Mouse (Mus musculus) skeletal muscle tissue, adult 2 months (tissue): ENCODE results near the gene Ctsk.

Source experiments
- DNase-seq: peaks from one replicate; pipeline ENCODE4 v3.0.0-alpha.2; 2012; ENCODE audit warnings: low read depth, low spot score

The Ctsk gene

GRCm38 (mm10) chr3:95499024-95499423 lies at the start of gene Ctsk:
Gene Ctsk, plus strand, starts transcription at chr3:95499256.
- DNase-seq, result no peak

DNA sequence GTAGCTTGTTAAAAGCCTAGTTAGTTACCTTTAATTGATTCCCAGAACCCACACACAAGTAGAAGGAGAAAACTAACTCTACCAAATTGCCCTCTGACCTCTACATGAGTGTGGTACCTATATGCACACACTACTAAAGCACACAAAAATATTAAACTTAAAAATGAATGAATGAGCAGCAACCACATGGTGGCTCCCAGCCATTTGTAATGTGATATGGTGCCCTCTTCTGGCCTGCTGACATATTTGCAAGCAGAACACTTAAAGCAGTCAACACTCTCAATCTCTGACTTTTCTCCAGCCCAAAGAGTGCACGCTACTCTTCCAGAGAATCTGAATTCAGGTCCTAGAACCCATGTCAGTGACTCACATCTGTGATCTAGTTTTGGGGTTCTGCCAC lies 48.6 kb upstream of the Ctsk start:
- DNase-seq, result peak; percentile 31

DNA sequence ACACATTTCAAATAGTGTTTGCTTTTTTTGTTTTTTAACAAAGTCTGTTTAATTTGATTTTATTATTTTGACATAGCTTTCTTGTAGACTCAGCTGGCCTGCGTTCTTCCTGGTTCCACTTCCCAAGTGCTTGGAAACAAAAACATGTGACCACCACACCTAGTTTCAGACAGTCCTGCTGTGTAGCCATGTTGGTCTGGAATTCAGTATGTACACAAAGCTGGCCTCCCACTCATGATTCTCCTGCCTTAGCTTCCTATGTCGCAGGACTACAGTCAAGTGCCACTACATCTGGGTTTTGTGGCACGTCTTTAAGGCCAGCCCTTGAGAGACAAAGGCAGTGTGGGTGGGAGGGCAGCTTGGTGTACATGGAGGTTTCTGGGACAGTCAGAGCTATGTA lies 48.1 kb upstream of the Ctsk start:
- DNase-seq, result no peak

DNA sequence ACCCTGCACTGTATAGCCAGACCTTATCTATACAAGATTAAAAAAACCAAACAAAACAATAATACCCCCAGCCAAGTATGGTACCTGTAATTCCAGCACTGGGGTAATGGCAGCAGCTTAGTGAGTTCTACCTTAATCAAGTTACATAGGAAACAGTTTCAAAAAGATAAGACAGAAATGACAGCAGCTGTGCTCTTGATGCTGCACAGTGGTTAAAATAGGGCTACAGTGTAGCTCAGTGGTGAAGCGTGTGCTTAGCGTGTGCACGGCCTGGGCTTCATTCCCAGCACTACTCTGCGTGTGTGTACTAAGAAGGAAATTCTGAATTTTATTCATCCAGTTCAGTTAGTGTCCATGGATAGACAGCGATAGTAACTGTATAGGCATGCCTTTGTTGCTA lies 42.7 kb upstream of the Ctsk start:
- DNase-seq, result no peak

DNA sequence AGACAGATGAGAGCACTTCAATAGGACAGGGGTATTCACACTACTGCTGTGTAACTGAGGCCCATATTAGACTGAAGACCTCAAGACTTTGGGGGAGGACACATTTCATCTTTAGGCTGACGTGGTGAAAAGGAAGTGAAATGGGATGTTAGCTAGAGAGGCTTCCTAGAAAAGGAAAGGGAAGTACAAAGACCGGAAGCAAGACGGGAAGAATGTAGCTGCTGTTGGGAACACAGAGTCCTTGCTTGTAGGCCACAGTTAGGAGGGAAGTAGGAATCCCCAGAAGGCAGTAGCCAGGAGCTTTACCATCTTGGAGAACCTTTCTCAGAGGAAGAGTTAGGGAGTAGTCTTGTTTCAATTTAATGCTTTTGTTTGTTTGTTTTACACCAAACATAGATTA lies 41.3 kb upstream of the Ctsk start:
- peak; percentile 24 for DNase-seq

DNA sequence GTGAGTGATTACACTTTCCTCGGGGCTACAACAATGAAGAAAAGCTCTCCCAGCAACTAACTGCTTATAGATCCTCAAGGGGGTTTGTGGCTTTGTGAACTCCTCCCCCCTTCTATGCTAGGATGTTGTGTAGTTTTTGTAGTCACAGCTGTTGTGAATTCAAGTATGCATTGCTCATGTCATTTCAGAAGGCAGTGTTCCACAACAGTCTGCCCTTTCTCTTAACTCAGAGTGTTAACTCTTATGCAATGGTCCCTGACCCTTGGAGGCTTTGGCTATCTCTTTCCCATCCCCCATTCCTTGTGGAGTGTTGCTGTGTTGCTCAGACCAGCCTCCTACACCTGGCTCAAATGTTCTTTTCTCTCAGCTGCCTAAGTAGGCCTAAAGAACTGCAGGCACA lies 39.7 kb upstream of the Ctsk start:
- no peak for DNase-seq

- DNase-seq, result no peak
Observed at GRCm38 (mm10) chr3:95463852-95464251, 35.2 kb upstream of the Ctsk start.

DNA sequence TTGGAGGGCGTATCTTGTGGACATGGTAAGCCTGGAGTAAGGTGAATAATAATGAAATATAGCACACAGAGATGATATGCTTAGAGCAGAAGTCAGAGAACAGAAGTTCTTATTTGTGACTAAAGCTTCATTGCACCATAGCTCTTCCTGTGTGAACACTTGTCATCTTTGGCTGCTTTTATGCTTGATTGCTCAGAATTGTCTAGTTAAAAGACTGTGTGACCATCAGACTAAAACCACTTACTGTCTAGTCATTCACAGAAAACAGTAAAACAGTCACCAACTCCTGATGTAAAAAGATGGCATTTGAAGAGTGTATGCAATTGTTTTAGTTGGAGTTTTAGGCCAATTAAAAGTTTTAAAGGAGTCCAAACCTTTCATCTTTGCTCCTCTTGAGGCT lies 20.1 kb upstream of the Ctsk start:
- DNase-seq, result no peak

DNA sequence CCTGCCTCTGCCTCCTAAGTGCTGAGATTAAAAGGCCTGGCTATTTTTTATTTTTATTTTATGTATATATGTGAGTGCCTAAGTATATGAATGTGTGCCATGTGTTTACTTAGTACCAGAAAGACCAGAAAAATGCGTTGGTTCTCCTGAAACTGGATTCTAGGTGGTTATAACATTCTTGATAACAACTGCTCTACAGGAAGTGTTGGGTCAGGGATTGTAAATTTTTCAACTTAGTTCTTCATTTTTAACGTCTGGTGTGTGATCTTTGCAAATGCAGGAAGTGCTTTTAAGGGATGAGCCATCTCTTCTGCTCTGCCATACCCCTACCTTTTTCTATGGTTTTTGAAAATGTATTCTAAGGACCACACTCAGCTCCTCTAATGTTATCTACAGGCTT lies 12.6 kb upstream of the Ctsk start:
- no peak for DNase-seq

GRCm38 (mm10) chr3:95488679-95489078 lies 10.4 kb upstream of the Ctsk start:
- DNase-seq, result no peak

DNA sequence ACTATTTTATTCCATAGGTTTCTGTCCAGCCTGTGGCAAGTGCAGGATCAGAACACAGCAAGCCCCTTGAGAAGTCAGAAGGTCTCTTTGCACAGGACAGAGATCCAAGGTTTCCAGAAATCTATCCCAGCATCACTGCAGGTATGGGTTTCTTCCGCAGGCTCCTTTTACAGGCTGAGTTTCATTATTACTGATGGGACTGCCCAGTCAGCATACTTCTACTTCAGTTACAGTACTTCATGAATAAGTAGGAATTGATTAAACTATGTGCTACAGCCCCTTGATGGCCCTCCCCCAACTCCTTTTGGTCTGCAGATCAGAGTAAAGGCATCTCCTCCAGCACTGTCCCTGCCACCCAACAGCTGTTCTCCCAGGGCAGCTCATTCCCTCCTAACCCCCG lies 8.8 kb upstream of the Ctsk start:
- no peak for DNase-seq

- no peak for DNase-seq
Observed at GRCm38 (mm10) chr3:95494342-95494741, 4.7 kb upstream of the Ctsk start.

- no peak for DNase-seq
Observed at GRCm38 (mm10) chr3:95498229-95498628, 827 bp upstream of the Ctsk start.

GRCm38 (mm10) chr3:95499496-95500140 lies 562 bp downstream of the Ctsk start:
- no peak for DNase-seq

DNA sequence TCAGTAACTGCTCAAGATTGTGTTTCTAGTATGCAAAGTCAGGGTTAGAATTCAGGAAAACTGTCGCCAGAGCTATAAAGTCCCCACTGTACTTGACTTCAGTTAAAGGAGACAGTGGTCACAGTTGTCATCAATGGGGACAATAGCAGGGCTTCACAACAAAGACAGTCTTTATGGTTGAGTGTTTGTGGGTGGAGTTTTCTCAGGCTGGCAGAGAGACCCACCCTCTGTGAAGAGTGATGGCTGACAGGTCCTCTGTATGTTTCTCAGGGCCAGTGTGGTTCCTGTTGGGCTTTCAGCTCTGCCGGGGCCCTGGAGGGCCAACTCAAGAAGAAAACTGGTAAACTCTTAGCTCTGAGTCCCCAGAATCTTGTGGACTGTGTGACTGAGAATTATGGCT lies 3.3 kb downstream of the Ctsk start:
- no peak for DNase-seq

DNA sequence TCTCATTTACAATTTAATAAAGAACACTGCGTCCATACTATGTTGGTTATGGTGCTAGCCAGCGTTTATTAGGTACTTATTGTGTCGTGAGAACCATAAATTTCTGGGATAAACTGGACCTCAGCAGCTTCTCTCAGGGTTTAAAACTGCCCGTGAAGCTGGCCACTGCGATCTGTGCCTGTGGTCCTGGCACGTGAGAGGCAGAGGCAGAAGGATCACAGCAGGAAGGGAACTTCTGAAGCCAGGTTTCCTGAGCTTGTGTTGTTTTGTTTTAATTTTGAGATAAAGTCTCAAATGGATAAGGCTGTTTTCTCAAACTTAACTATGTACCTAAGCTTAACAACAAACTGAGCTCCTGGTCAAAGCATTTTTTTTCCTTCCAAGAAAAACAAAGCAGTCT lies 10.3 kb downstream of the Ctsk start:
- DNase-seq, result no peak

GRCm38 (mm10) chr3:95511611-95512180 lies 12.6 kb downstream of the Ctsk start:
- DNase-seq, result no peak

DNA sequence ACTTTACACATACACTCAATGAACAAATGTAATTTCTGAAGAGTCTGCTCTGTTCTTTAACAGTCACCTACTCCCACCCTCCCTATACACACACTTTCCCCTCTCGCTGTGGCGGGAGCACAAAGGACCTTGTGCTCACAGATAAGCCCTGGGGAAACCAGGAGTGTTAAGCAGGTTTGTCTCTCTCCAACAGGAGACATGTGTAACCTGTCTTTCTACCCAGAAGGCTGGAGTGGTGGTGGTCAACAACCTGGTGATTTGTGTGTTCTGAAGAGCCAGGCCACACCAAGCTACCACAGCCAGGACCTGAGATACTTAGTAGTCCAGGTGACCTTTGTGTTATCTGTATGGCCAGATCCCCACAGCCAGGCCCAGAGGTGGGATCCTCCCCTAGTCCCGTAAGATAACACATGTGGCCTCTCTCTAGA lies 17.6 kb downstream of the Ctsk start:
- DNase-seq, result no peak

GRCm38 (mm10) chr3:95517493-95517898 lies 18.4 kb downstream of the Ctsk start:
- DNase-seq, result peak; percentile 59

- DNase-seq, result no peak
Observed at GRCm38 (mm10) chr3:95518891-95519290, 19.8 kb downstream of the Ctsk start.

- no peak for DNase-seq
Observed at GRCm38 (mm10) chr3:95519315-95519714, 20.3 kb downstream of the Ctsk start.

DNA sequence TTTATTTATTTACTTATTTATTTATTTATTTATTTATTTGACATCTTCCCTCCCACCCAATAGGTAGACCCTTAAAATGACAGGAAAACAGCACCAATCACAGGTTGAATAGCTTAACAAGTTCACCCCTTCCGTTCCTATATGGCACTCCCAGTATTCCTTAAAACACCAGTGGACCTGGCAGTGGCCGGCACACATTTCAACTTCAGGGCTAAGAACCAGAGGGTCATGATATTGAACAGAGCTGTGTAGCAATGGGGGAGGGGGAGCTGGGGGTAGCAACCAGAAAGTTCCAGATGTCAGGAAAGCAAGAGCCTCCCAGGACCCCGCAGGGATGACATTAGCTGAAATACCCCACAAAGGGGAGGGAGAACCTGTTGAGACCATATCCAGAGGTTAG lies 21.0 kb downstream of the Ctsk start:
- no peak for DNase-seq

DNA sequence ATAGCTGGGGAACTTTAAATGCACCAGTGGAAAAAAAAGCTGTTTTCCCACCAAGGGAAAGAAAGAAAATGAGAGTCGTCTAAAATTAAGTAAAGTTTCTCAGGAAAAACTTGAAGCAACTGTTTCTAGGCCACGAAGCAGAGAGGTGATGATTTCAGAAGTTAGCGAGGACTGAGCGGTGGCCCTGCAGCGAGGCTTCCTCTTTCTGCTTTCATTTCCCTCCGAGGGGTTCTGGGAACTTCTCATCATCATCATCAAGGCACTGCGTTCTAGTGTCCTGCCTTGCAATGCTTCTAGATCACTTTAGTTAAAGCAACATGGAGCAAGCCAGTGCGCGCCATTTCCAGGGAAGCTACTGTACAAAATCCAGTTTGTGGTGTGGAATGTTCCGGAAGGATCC lies 22.1 kb downstream of the Ctsk start:
- DNase-seq, result no peak

DNA sequence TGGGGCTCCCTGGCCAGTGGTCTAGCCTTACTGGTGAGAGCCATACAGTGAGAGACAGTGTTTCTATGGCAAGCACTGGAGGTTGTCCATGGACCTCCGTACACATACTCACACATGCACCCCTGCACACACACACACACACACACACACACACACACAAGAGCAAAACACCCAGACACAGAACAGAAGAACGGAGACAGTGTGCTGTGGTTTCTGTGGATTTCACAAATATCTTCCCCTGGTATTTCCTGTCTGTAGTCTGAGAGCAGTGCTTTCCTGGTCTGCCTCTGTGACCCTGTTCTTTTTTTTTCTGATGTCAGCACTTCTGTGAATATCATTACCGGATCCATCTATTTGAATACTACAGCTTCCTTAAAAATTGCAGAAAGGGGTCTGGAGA lies 24.6 kb downstream of the Ctsk start:
- DNase-seq, result no peak
